Mouse (Mus musculus) heart, adult 2 months (tissue): ENCODE measurements around the gene Krtap4-13.

Source experiments
- CTCF ChIP-seq: fragments of 200-600 bp; IDR thresholded peaks from 2 replicates; pipeline ENCODE4 v1.8.1; 2022; ENCODE audit warnings: antibody characterized with exemption, mild to moderate bottlenecking, moderate library complexity
- EP300 ChIP-seq: fragments of 200-500 bp; IDR thresholded peaks from 2 replicates; pipeline ENCODE4 v1.6.1; 2011; ENCODE audit warnings: low read depth, low read length, control low read depth; ENCODE audit not compliant: insufficient read depth
- POLR2A ChIP-seq: fragments of 200-500 bp; IDR thresholded peaks from 2 replicates; pipeline ENCODE4 v1.6.1; 2011; ENCODE audit warnings: mild to moderate bottlenecking, low read depth, low read length, control low read depth; ENCODE audit not compliant: insufficient read depth

DNA sequence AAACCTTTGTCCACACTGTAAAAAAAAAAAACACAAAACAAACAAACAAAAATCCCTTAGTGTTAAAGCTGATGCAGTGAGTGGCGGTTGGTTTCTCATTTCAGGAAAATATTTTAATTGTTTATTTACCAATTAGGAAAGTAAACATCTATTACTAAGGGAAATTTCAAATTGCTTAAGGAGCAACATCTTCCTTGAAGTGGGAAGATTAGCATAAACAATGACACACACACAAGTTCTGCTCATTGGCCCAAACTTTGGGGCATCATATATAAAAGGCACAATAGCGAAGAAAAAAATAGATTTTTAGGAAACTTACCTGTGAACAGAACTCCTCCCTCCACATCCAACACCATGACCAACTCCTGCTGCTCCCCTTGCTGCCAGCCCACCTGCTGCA lies 47.9 kb upstream of the Krtap4-13 start, which contains the start of gene Gm11568:
- TF ChIP-seq POLR2A (no peak), EP300 (no peak), CTCF (no peak)
